Mouse (Mus musculus) liver, embryonic 16.5 days (tissue): ENCODE measurements at regions not wholly inside any gene's neighbourhood (a gene's known extent, or its start where the extent isn't known, plus 50 kb on each side); places are given as distances from the start of the nearest gene placed in this dataset.

Experiments
- ATAC-seq: fragments of 200-750 bp; cut with Nextera tagmentation; 2 replicates; pipeline ENCODE4 v1.8.0; 2017; ENCODE audit warnings: low read depth, mild to moderate bottlenecking, moderate number of reproducible peaks, moderate library complexity
- H3K27ac ChIP-seq: fragments of 300-500 bp; sonication (generic); 2 replicates; pipeline ENCODE4 v1.5.1; 2014; ENCODE audit warnings: mild to moderate bottlenecking, low read length
- H3K27me3 ChIP-seq: fragments of 300-500 bp; sonication (generic); 2 replicates; pipeline ENCODE4 v1.6.1; 2014; ENCODE audit warnings: low read depth, low read length, mixed read lengths; ENCODE audit not compliant: control insufficient read depth, insufficient read depth
- H3K36me3 ChIP-seq: fragments of 300-500 bp; sonication (generic); 2 replicates; pipeline ENCODE4 v1.6.1; 2014; ENCODE audit warnings: mild to moderate bottlenecking; ENCODE audit not compliant: control insufficient read depth, insufficient read depth
- H3K4me1 ChIP-seq: fragments of 300-500 bp; sonication (generic); 2 replicates; pipeline ENCODE4 v1.6.1; 2014; ENCODE audit warnings: low read depth, low read length, mixed read lengths; ENCODE audit not compliant: control insufficient read depth
- H3K4me2 ChIP-seq: fragments of 300-500 bp; sonication (generic); 2 replicates; pipeline ENCODE4 v1.6.1; 2014; ENCODE audit warnings: low read depth, low read length, mixed read lengths
- H3K4me3 ChIP-seq: fragments of 300-500 bp; sonication (generic); 2 replicates; pipeline ENCODE4 v1.5.1; 2014; ENCODE audit warnings: low read depth, mild to moderate bottlenecking, low read length
- H3K9ac ChIP-seq: fragments of 300-500 bp; sonication (generic); 2 replicates; pipeline ENCODE4 v1.6.1; 2014; ENCODE audit warnings: low read depth, low read length
- H3K9me3 ChIP-seq: fragments of 300-500 bp; sonication (generic); replicated peaks from 2 replicates; pipeline ENCODE4 v1.6.1; 2016; ENCODE audit warnings: low read length; ENCODE audit not compliant: control insufficient read depth
- WGBS: fragments of 180-500 bp; shearing (Covaris S2); extraction: QIAGEN DNeasy Blood & Tissue Kit; methylation state at CpG from one replicate; pipeline ENCODE4 v1.1.7; 2014; ENCODE audit not compliant: insufficient replicate concordance; 5-methylcytosine and 5-hydroxymethylcytosine counted together

GRCm38 (mm10) chr7:145135971-145136370 is 71.9 kb downstream of the 1810010D01Rik start:
- Histone ChIP-seq H3K4me2 (no peak overlapping the region), H3K4me3 (no peak overlapping the region), H3K36me3 (no peaks in the 10 kb centered on the region), H3K9me3 (no peaks in the 10 kb centered on the region), H3K27me3 (no peaks in the 10 kb centered on the region), H3K9ac (no peak overlapping the region), H3K4me1 (no peaks in the 10 kb centered on the region), H3K27ac (no peak overlapping the region)
- ATAC-seq = no peak
- WGBS = 37% methylated on average over 5 of the region's 5 CpGs

GRCm38 (mm10) chr7:145132506-145132905 is 75.4 kb downstream of the 1810010D01Rik start:
- no peaks in the 10 kb centered on the region for H3K9me3 ChIP-seq
- peaks cover 1% of the 10 kb centered on the region for H3K4me1 ChIP-seq
- no peak for ATAC-seq
- no peak overlapping the region for H3K4me2 ChIP-seq
- 70% methylated on average over 5 of the region's 5 CpGs for WGBS
- no peak overlapping the region for H3K4me3 ChIP-seq
- no peaks in the 10 kb centered on the region for H3K36me3 ChIP-seq
- no peak overlapping the region for H3K27ac ChIP-seq
- no peaks in the 10 kb centered on the region for H3K27me3 ChIP-seq
- no peak overlapping the region for H3K9ac ChIP-seq

GRCm38 (mm10) chr7:145131438-145132159 is 76.3 kb downstream of the 1810010D01Rik start:
- Histone ChIP-seq H3K36me3 (no peaks in the 10 kb centered on the region), H3K9ac (no peak overlapping the region), H3K27me3 (no peaks in the 10 kb centered on the region), H3K27ac (no peak overlapping the region), H3K4me2 (no peak overlapping the region), H3K4me3 (no peak overlapping the region), H3K4me1 (peaks cover 4% of the 10 kb centered on the region), H3K9me3 (no peaks in the 10 kb centered on the region)
- WGBS = 59% methylated on average over 8 of the region's 8 CpGs
- 0 out of 2 replicates have a peak, but pooled peaks have one; percentile 10 for ATAC-seq

- no peak for ATAC-seq
- Histone ChIP-seq H3K27me3 (no peaks in the 10 kb centered on the region), H3K36me3 (no peaks in the 10 kb centered on the region), H3K4me1 (peaks cover 4% of the 10 kb centered on the region), H3K4me3 (no peak overlapping the region), H3K27ac (no peak overlapping the region), H3K9me3 (no peaks in the 10 kb centered on the region), H3K9ac (no peak overlapping the region), H3K4me2 (no peak overlapping the region)
- WGBS = 8% methylated on average over 4 of the region's 4 CpGs
Measured at GRCm38 (mm10) chr7:145129971-145130370, 77.9 kb downstream of the 1810010D01Rik start.

- no peak overlapping the region for H3K27ac ChIP-seq
- no peak for ATAC-seq
- no peak overlapping the region for H3K4me2 ChIP-seq
- peaks cover 4% of the 10 kb centered on the region for H3K4me1 ChIP-seq
- no peak overlapping the region for H3K9ac ChIP-seq
- no peaks in the 10 kb centered on the region for H3K27me3 ChIP-seq
- H3K4me3 ChIP-seq = no peak overlapping the region
- no peaks in the 10 kb centered on the region for H3K36me3 ChIP-seq
- no peaks in the 10 kb centered on the region for H3K9me3 ChIP-seq
- WGBS = 57% methylated on average over 8 of the region's 8 CpGs
Measured at GRCm38 (mm10) chr7:145127661-145128060, 80.3 kb downstream of the 1810010D01Rik start.

- no peak overlapping the region for H3K4me3 ChIP-seq
- H3K9ac ChIP-seq = no peak overlapping the region
- no peaks in the 10 kb centered on the region for H3K9me3 ChIP-seq
- 60% methylated on average over 4 of the region's 4 CpGs for WGBS
- no peaks in the 10 kb centered on the region for H3K27me3 ChIP-seq
- no peak overlapping the region for H3K4me2 ChIP-seq
- peak; percentile 62 for ATAC-seq
- no peaks in the 10 kb centered on the region for H3K36me3 ChIP-seq
- no peak overlapping the region for H3K27ac ChIP-seq
- peaks cover 4% of the 10 kb centered on the region for H3K4me1 ChIP-seq
Measured at GRCm38 (mm10) chr7:145127180-145127579, 80.7 kb downstream of the 1810010D01Rik start.

GRCm38 (mm10) chr7:145123996-145124601 is 83.8 kb downstream of the 1810010D01Rik start:
- H3K4me1 ChIP-seq = peaks cover 4% of the 10 kb centered on the region

GRCm38 (mm10) chr7:145122471-145122870 is 85.4 kb downstream of the 1810010D01Rik start:
- WGBS = 61% methylated on average over 2 of the region's 2 CpGs
- no peak overlapping the region for H3K27ac ChIP-seq
- H3K4me1 ChIP-seq = peaks cover 2% of the 10 kb centered on the region
- no peak overlapping the region for H3K4me2 ChIP-seq
- H3K4me3 ChIP-seq = no peak overlapping the region
- H3K9ac ChIP-seq = no peak overlapping the region
- H3K9me3 ChIP-seq = no peaks in the 10 kb centered on the region
- no peaks in the 10 kb centered on the region for H3K27me3 ChIP-seq
- no peaks in the 10 kb centered on the region for H3K36me3 ChIP-seq
- ATAC-seq = no peak

More at GRCm38 (mm10) chr7:145123996-145124601, 83.8 kb downstream of the 1810010D01Rik start:
- Histone ChIP-seq H3K9me3 (no peaks in the 10 kb centered on the region), H3K27me3 (no peaks in the 10 kb centered on the region), H3K9ac (no peak overlapping the region), H3K27ac (no peak overlapping the region), H3K36me3 (no peaks in the 10 kb centered on the region), H3K4me3 (no peak overlapping the region), H3K4me2 (no peak overlapping the region)
- WGBS = 32% methylated on average over 2 of the region's 2 CpGs
- no peak for ATAC-seq

- no peaks in the 10 kb centered on the region for H3K9me3 ChIP-seq
- no peak for ATAC-seq
- H3K36me3 ChIP-seq = no peaks in the 10 kb centered on the region
- H3K27me3 ChIP-seq = no peaks in the 10 kb centered on the region
- no peak overlapping the region for H3K27ac ChIP-seq
- no peaks in the 10 kb centered on the region for H3K4me1 ChIP-seq
- H3K4me3 ChIP-seq = no peak overlapping the region
- H3K9ac ChIP-seq = no peak overlapping the region
- H3K4me2 ChIP-seq = no peak overlapping the region
- WGBS = 40% methylated on average over 4 of the region's 4 CpGs
Measured at GRCm38 (mm10) chr7:145118406-145118805, 89.5 kb downstream of the 1810010D01Rik start.
